Mouse (Mus musculus): ENCODE data around the gene Eaf2. TPM values are rescaled to one million over a fixed set of nuclear protein-coding genes. Genes with fewer than 3 reads are reported as not detected.

Gene Eaf2
- polyA plus RNA-seq, 1 experiment from 2014 or later: 1.7 TPM

DNA sequence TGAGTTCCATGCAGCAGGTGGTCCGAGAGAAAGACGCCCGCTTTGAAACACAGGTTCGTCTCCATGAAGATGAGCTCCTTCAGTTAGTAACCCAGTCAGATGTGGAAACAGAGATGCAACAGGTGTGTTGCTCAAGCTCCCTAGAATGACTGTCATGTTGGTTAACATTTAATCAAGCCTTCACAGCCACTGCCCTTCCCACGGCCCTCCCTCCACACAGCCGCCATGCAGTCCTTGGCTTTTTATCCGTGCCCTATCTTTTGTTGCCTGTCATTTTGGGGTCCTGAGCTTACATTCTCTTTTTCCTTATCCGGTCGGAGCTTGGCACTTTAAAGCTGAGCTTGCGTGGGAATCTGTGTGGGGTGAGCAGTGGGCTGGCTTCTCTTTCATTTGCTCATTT, 18.5 kb upstream of the Eaf2 start:
- no peaks in the 10 kb centered on the region for H3K27me3 ChIP-seq
- POLR2A ChIA-PET: no interaction called here
- DNase-seq (ENCODE audit: low read depth, low spot score) (no peak), ATAC-seq (no peak)
- in situ Hi-C loops (cut with MboI; ENCODE audit: low pct_unique_long_range_greater_than_20kb): no loop called here
- CTCF ChIA-PET: interaction anchor here (1.3 to 1.4 kb wide), 2 partner anchors 21 to 35 kb away, joined by 3 to 5 read pairs; no protein-coding TSS in a partner anchor
- TF ChIP-seq CTCF (IDR thresholded peaks at IDR 0.05): no peak

DNA sequence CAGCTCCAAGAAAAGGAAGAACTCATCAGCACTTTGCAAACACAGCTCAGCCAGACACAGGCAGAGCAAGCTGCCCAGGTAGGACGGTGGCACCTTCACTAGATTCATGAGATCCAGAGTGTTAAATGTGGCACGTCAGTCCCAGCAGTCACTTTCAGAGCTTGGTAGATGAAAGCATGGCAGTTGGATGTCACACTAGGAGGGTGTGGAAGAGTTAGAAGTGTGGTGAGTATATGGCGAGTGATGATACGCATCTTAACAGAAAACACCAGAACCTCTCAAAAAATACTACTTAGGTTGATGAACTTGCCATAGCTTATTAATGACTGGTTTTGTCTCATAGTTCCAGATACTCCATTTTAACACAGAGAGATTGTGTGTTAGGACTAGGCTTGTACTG, 16.6 kb upstream of the Eaf2 start:
- no peak for TF ChIP-seq CTCF (IDR thresholded peaks at IDR 0.05)
- ATAC-seq (no peak), DNase-seq (ENCODE audit: low read depth, low spot score) (no peak)
- ChIA-PET CTCF (no interaction called here), POLR2A (no interaction called here)
- in situ Hi-C loops (cut with MboI; ENCODE audit: low pct_unique_long_range_greater_than_20kb): no loop called here
- no peaks in the 10 kb centered on the region for H3K27me3 ChIP-seq

DNA sequence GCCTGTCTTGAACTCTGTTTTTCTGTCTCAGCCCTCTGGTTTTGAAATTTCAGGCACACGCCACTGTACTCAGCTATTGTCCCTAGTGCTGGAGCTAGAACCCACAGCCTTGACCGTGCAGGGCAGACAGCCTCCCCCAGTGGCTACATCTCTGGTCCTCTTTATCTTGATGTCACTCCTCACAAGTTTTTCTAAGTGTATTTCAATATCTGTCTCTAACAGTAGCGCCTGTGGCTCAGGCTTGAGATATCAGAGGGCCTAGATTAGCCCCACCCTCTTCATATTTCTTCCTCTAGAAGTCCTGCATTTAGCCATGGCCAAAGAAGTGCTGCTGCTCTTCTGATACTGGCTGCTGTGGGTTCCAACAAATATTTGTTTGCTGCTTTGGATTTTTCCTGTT, 15.8 kb upstream of the Eaf2 start:
- ChIA-PET CTCF (no interaction called here), POLR2A (no interaction called here)
- TF ChIP-seq CTCF (IDR thresholded peaks at IDR 0.05): no peak
- DNase-seq (ENCODE audit: low read depth, low spot score) (no peak), ATAC-seq (no peak)
- no peaks in the 10 kb centered on the region for H3K27me3 ChIP-seq
- in situ Hi-C loops (cut with MboI; ENCODE audit: low pct_unique_long_range_greater_than_20kb): no loop called here

DNA sequence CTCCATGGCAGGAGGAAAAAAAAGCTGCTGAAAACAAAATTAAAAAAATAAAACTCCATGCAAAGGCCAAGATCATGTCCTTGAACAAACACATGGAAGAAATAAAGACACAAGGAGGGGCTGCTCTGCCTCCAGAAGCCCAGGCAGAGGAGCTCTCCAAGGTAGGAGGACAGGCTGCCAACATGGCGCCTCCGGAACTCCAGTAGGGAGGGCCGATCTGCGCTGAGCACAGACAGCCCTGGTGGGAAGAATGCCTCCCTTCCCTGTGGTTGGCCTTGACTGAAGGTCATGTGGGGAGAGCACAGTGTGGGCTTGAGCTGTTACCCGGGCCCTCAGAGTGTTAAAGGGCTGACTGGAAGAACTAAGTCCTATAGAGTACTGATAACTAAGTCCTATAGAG, 12.7 kb upstream of the Eaf2 start:
- H3K27me3 ChIP-seq: no peaks in the 10 kb centered on the region
- no peak for ATAC-seq
- ChIA-PET CTCF (interaction anchor here (0.8 to 1.3 kb wide), 2 partner anchors 11 to 15 kb away, joined by 3 to 4 read pairs; no protein-coding TSS in a partner anchor), POLR2A (no interaction called here)
- no peak for DNase-seq (ENCODE audit: low read depth, low spot score)
- in situ Hi-C loops (cut with MboI; ENCODE audit: low pct_unique_long_range_greater_than_20kb): loop anchor here (10.0 kb wide), 1 partner anchor 107 kb away; the partner anchor contains the start of gene Fbxo40
- TF ChIP-seq CTCF (IDR thresholded peaks at IDR 0.05): no peak

DNA sequence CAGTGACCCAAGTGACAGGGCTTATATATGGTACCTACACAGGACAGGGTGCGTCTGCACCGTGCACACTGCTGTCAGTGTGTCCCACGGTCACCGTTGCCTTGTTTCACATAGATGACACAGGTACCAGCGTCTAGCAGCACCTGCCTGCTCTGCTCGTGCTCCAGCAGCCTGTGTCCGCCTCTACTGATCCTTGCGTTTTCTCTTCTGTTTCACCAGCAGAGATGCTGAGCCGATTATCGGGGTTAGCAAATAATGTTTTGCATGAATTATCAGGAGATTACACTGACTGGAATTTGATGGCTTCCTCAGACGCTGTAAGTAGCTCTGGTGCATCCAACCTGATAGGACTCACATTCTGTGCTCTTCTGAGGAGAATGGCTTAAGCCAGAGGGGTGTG, 11.1 kb upstream of the Eaf2 start:
- TF ChIP-seq CTCF (IDR thresholded peaks at IDR 0.05): no peak
- in situ Hi-C loops (cut with MboI; ENCODE audit: low pct_unique_long_range_greater_than_20kb): loop anchor here (10.0 kb wide), 1 partner anchor 109 kb away; the partner anchor contains the start of gene Fbxo40
- DNase-seq (ENCODE audit: low read depth, low spot score) (no peak), ATAC-seq (no peak)
- no peaks in the 10 kb centered on the region for H3K27me3 ChIP-seq
- CTCF ChIA-PET: no interaction called here
- POLR2A ChIA-PET: no interaction called here

DNA sequence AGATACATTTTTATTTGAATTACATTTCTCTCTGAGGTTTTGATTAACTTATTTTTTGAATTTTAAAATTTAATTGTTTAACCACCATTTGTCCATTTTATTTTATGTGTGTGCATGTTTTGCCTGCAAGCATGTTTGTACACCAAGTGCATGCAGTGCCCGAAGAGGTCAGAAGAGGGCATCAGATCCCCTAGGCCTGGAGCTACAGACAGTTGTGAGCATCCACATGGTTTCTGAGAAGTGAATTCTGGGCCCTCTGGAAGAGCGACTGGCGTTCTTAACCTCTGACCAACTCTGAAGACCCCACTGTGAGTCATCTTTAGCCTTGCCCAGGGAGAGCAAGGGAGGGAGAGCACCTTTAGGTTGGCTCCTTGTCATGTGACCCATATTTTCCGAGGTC, 10.1 kb upstream of the Eaf2 start:
- in situ Hi-C loops (cut with MboI; ENCODE audit: low pct_unique_long_range_greater_than_20kb): loop anchor here (10.0 kb wide), 1 partner anchor 110 kb away; the partner anchor contains the start of gene Fbxo40
- ATAC-seq (no peak), DNase-seq (ENCODE audit: low read depth, low spot score) (no peak)
- ChIA-PET CTCF (interaction anchor here (2.5 kb wide), 1 partner anchor 28 kb away, joined by 5 read pairs; no protein-coding TSS in a partner anchor), POLR2A (no interaction called here)
- TF ChIP-seq CTCF (IDR thresholded peaks at IDR 0.05): peak; percentile 75
- H3K27me3 ChIP-seq: no peaks in the 10 kb centered on the region

DNA sequence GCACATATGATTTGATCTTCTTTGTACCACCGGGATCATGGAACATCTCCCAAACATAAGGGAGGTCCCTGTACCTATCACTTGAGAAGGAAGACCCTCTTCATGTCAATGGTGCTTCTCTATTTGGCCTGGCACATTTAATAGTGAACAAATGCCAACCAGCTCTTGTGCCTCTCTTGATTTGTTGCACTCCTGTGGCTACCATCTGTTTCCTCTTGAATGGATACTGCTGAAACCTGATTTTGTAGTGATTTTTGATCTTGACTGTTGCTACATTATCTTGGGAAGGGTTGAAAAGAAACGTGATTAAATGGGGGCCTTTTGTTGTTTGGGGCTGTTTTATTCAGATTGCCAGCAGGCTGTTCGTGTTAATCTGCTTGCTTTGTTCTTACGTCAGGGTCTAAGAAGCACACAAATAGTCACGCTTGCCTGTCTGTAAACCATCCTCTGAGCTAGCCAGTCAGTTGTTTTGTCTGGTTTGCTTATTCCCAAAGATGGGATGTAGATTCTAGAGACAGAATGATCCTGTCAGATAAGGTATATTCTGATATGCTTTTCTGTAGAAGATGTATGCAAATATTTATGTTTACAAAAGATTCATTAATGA, 8.0 kb upstream of the Eaf2 start:
- no peak for TF ChIP-seq CTCF (IDR thresholded peaks at IDR 0.05)
- in situ Hi-C loops (cut with MboI; ENCODE audit: low pct_unique_long_range_greater_than_20kb): loop anchor here (10.0 kb wide), 1 partner anchor 112 kb away; the partner anchor contains the start of gene Fbxo40
- ChIA-PET CTCF (interaction anchor here (2.5 kb wide), 1 partner anchor 30 kb away, joined by 5 read pairs; no protein-coding TSS in a partner anchor), POLR2A (interaction anchor here (0.6 kb wide), 1 partner anchor 899 kb away, joined by 8 read pairs; no protein-coding TSS in a partner anchor)
- H3K27me3 ChIP-seq: no peaks in the 10 kb centered on the region
- ATAC-seq (no peak), DNase-seq (ENCODE audit: low read depth, low spot score) (no peak)

DNA sequence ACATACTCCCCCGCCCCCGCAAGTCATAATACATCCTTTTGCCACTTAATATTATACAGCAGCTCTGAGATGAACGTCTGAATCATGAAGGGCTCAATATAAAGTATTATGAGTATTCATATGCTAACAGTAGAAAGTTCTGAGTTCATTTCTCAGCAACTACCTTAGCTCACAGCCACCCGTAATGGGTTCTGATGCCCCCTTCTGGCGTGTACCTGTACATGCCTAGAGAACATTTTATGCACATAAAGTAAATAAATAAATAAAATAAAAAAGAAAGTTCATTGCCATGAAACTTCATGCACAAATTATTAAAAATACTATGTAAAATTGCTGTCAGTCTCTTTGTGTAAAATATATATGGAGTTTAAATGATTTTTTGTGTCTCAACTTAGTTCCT, 2.5 kb upstream of the Eaf2 start:
- in situ Hi-C loops (cut with MboI; ENCODE audit: low pct_unique_long_range_greater_than_20kb): no loop called here
- DNase-seq (ENCODE audit: low read depth, low spot score) (no peak), ATAC-seq (no peak)
- CTCF ChIA-PET: interaction anchor here (0.7 to 1.6 kb wide), 6 partner anchors 8 to 38 kb away, joined by 3 to 4 read pairs (median 3); no protein-coding TSS in a partner anchor
- POLR2A ChIA-PET: no interaction called here
- peak; percentile 43 for TF ChIP-seq CTCF (IDR thresholded peaks at IDR 0.05)
- H3K27me3 ChIP-seq: no peaks in the 10 kb centered on the region

DNA sequence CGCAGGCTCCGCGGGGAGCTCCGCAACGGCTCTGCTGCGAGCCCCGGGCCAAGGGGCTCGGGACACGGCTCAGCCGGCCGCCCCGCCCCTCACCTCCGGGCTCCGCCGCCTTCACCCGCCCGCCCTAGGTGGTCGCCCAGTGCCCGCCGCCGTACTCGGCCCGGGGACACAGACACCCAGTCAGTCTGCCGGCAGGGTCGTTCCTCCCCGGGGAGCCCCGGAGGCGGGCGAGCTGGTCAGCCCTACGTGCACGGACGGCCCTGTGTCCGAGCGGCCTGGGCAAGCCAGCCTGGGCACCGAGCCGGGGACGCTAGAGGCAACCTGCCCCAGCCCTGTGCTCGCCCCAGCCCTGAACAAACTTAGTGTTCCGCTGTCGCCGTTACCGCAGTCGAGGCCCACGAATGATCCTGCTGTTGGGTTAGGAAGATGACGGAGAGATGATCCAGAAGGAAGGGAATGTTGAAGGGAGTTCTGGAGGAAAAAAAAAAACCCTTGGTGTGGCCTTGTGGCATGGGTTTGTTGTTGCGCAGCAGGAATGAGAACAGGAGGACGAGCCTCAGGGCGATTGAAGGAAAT, 561 bp upstream of the Eaf2 start:
- ChIA-PET POLR2A (no interaction called here), CTCF (no interaction called here)
- DNase-seq (ENCODE audit: low read depth, low spot score) (no peak), ATAC-seq (peak; percentile 24)
- in situ Hi-C loops (cut with MboI; ENCODE audit: low pct_unique_long_range_greater_than_20kb): no loop called here
- TF ChIP-seq CTCF (IDR thresholded peaks at IDR 0.05): no peak
- H3K27me3 ChIP-seq: no peaks in the 10 kb centered on the region

DNA sequence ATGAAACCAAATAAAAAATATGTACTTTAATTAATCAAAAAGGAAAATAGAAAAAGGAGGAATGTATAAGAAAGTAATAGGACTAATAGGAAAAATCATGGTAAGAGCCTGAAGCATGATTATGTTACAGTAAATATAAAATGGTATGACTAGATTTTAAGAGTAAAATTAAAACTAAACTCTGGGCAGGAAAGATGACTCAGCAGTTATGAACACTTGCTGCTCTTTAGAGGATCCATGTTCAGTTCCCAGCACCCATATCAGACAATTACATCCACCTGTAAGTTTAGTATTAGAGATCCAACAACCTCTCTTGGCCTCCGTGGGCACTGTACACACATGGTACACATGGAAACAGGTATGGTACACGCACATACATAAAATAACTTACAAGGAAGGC, 5.4 kb downstream of the Eaf2 start:
- TF ChIP-seq CTCF (IDR thresholded peaks at IDR 0.05): no peak
- ChIA-PET POLR2A (no interaction called here), CTCF (interaction anchor here (0.6 to 1.9 kb wide), 2 partner anchors 8 to 9 kb away, joined by 3 to 6 read pairs; no protein-coding TSS in a partner anchor)
- H3K27me3 ChIP-seq: no peaks in the 10 kb centered on the region
- ATAC-seq: no peak
- no peak for DNase-seq (ENCODE audit: low read depth, low spot score)
- in situ Hi-C loops (cut with MboI; ENCODE audit: low pct_unique_long_range_greater_than_20kb): no loop called here

DNA sequence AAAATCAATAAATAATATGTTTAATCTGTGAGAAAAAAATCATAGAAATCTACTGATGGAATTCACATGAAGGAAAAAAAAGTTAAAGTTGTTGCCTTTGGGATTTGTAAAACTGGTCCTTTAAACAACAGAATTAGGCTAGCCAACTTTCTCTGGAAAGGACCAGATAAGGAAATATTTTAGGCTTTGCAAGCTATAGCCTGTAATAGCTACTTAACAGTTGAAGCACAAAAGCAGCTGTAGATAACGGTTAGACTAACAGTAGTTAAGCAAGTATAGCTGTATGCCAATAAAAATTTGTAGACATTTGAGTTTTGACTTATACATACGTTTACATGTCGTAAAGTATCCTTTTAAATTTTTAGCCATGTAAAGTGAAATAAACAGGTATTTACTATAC, 11.2 kb downstream of the Eaf2 start:
- ATAC-seq (no peak), DNase-seq (ENCODE audit: low read depth, low spot score) (no peak)
- no peaks in the 10 kb centered on the region for H3K27me3 ChIP-seq
- CTCF ChIA-PET: interaction anchor here (1.4 kb wide), 1 partner anchor 13 kb away, joined by 3 read pairs; no protein-coding TSS in a partner anchor
- POLR2A ChIA-PET: no interaction called here
- no peak for TF ChIP-seq CTCF (IDR thresholded peaks at IDR 0.05)
- in situ Hi-C loops (cut with MboI; ENCODE audit: low pct_unique_long_range_greater_than_20kb): no loop called here
